Mouse (Mus musculus) cerebellum, adult 2 months (tissue): ENCODE data around the gene Nek5. TPM values are rescaled to one million over a fixed set of nuclear protein-coding genes. Genes with fewer than 3 reads are reported as not detected.
A peak's percentile ranks its signal among the peaks of the same experiment; 100 is the strongest.

Source experiments
- DNase-seq, 2 experiments: peaks; one replicate each; pipeline ENCODE4 v3.0.0; 2021
- H3K27ac ChIP-seq: fragments of 200-500 bp; 2 replicates; pipeline ENCODE4 v1.5.1; 2012; ENCODE audit warnings: low read length, control low read depth, inconsistent platforms; ENCODE audit not compliant: insufficient read depth
- H3K27me3 ChIP-seq: fragments of 200-500 bp; 2 replicates; pipeline ENCODE4 v1.6.1; 2012; ENCODE audit warnings: inconsistent platforms, mild to moderate bottlenecking, low read length, moderate library complexity; ENCODE audit not compliant: control insufficient read depth, insufficient read depth
- H3K4me1 ChIP-seq: fragments of 200-500 bp; 2 replicates; pipeline ENCODE4 v1.6.1; 2011; ENCODE audit warnings: low read length; ENCODE audit not compliant: control insufficient read depth, insufficient read depth
- H3K4me3 ChIP-seq: fragments of 200-500 bp; replicated peaks from 2 replicates; pipeline ENCODE3; 2011; ENCODE audit warnings: mild to moderate bottlenecking, low read depth, low read length, control low read depth; ENCODE audit not compliant: insufficient read depth
- CTCF ChIP-seq: fragments of 200-500 bp; IDR thresholded peaks from 2 replicates; pipeline ENCODE4 v1.5.1; 2011; ENCODE audit warnings: low read depth, mild to moderate bottlenecking, control low read depth, low read length, moderate library complexity, borderline replicate concordance; ENCODE audit not compliant: insufficient read depth
- POLR2A ChIP-seq: fragments of 200-500 bp; IDR thresholded peaks from 2 replicates; pipeline ENCODE4 v1.6.1; 2011; ENCODE audit warnings: low read length, control low read depth, borderline replicate concordance; ENCODE audit not compliant: insufficient read depth
- WGBS: fragments of 180-500 bp; shearing (Covaris S2); methylation state at CpG from one replicate; pipeline ENCODE4 v1.1.7; 2018; 5-methylcytosine and 5-hydroxymethylcytosine counted together
- polyA plus RNA-seq: library from polyadenylated mRNA; depleted of rRNA; stranded (reverse); fragments of >200 nt; gene quantifications from 2 replicates; pipeline ENCODE4 v1.2.3, GENCODE M21; 2012; rRNA removed

Gene Nek5
- 0.33 and 0.67 TPM in 2 replicates for polyA plus RNA-seq

DNA sequence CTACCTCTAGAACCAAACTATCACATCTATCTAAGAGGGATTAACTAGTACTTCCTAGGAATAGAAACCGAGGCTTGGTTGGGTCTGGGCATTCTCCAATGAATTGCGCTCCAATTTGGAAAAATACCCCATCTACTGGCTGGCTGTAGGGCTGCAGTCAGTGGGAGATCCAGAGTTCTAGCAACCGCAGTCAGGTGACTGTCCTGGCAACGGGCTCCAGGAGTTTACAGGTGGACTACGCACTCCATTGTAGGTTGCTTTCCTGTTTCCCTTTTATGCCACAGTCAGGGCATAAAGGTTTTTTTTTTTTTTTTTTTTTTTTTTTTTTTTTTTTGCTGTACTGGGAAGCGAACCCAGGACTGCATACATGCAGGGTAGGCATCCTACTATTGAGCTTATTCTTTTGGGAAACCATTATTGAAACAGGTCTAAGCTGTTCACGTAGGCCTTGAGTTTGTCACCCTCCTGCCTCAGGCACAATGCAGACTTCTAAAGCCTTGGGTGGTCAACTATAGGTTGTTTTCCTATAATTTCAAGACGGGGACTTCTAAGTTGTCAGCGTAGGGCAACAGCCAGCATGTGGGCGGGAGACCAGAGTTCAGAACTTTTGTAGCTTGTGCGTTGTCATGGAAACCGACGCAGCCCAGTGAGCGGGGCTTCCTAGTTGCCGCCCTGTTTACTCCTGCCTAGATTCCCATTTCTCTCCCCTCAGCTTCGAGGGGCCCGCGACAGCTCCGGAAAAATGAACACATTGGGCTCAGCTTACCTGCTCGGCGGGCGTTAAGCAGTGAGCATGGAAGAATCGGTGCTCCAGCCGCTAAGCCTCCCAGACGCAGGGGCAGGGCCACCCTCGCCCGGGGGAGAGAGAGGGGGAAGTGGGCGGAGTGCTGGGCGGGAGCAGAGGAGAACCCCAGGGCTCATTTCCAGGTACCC, at the start of gene Nek5:
TSS of gene Nek5 (minus strand) at position 834 of the 933 bp plus-strand sequence.
- Histone ChIP-seq H3K4me1 (no peaks in the 10 kb centered on the region), H3K4me3 (peak within 1 kb of the TSS; percentile 1), H3K27me3 (no peaks in the 10 kb centered on the region), H3K27ac (no peak within 1 kb of the TSS)
- 3% methylated on average over 29 of the region's 29 CpGs for WGBS
- DNase-seq = no peak
- TF ChIP-seq CTCF (peak; percentile 36; the same call in 1 of the 2 replicates), POLR2A (no peak)

DNA sequence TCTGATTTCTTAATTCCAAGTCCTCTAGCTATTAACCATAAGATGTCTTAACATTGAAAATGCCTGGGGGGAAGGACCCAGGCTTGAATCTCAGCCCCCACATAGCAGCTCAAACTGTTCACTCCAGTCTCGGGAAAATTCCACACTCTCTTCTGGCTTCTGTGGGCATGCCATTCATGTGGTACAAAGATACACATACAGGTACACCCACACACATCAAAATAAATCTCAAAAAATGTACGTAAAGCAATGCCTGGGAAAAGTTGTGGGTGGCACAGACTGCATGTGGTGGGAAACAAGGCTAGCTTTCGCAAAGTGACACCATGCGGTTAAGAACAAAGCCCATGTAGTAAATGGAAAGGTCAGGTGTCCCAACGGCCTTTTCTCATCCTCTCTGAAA, 44.3 kb upstream of the Nek5 start:
- DNase-seq = no peak
- no peak for TF ChIP-seq POLR2A
- no peak for TF ChIP-seq CTCF
- Histone ChIP-seq H3K27ac (no peak overlapping the region), H3K4me1 (peaks cover 5% of the 10 kb centered on the region), H3K27me3 (no peaks in the 10 kb centered on the region), H3K4me3 (no peak overlapping the region)
- 88% methylated on average over 5 of the region's 5 CpGs for WGBS

DNA sequence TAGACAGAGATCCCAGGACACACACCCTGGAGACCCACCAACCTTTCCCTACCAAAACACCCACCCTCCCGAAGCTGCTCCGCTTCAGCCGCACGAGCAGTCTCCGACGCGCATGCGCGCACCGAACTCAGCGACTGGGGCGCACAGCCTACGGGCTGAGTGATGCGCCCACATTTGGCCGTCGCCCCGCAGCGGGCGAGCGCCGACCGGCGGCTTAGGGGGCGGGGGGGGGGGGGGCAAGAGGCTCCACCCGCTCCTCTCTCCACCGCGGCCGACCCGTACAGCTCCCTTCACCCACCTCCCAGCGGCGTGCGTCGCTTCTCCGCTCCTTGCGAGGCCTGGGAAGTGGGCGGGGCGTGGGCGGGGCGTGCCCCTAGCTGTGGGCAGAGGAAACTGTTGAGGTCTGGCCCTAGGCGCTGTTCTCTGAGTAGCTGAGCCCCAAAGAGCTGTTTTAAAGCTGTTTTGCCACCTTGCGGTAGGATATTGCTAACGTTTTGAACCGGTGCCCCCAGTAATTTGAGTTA, 41.3 kb upstream of the Nek5 start, which contains the start of gene Nek3:
TSS of gene Nek3 (minus strand) at position 356 of the 524 bp plus-strand sequence.
- peak; percentile 82 for TF ChIP-seq POLR2A
- TF ChIP-seq CTCF = peak; percentile 53

DNA sequence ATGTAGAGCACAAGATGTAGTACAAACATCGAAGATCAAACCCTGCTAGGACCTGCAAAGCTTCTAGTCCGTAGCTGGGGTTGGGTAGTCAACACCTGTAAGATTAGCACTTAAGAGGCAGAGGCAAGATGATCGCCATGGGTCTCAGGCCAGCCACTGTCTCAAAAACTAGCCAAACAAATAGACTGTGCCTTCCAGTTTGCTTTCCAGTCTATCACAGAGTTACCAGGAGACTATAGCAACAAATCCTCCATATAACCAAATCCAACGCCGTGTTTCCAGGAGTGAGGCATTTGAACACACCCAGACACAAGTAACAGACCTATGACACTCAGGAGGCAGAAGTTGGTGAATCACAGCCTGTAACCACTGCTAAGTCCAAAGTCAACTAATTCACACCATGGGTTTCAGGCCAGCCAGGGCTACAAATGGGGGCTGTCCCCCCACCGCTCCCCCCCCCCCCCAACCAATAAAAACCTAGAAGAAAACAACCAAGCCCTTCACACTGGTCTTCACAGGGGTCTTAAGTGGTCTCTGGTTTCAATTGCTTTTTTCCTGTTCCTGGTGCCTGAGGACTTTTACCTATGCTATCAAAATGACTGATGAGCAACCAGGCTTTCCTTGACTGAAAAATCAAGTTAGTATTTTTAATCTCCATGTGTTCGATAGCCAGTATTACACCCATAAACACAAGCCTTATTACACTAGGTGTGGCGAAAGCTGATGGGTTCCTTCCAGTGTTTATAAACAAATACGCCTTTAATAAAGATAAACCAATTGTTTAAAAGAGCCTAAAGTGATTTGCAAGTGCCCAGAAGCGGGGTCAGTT, 40.6 kb upstream of the Nek5 start:
- no peak for TF ChIP-seq CTCF
- TF ChIP-seq POLR2A = no peak
- Histone ChIP-seq H3K4me1 (peaks cover 5% of the 10 kb centered on the region), H3K4me3 (peak overlapping the region; percentile 66), H3K27me3 (no peaks in the 10 kb centered on the region), H3K27ac (no peak overlapping the region)
- 46% methylated on average over 10 of the region's 10 CpGs for WGBS
- peak in 1 of 2 experiments; percentile 9 for DNase-seq

More for the DNA sequence above, 41.3 kb upstream of the Nek5 start, which contains the start of gene Nek3:
- H3K27me3 ChIP-seq = no peaks in the 10 kb centered on the region
- peaks cover 5% of the 10 kb centered on the region for H3K4me1 ChIP-seq
- H3K27ac ChIP-seq = no peak within 1 kb of the TSS; the same call in 1 of the 2 replicates
- H3K4me3 ChIP-seq = peak within 1 kb of the TSS; percentile 66
- 1% methylated on average over 42 of the region's 43 CpGs for WGBS
- peak; percentile 87 to 90 for DNase-seq

DNA sequence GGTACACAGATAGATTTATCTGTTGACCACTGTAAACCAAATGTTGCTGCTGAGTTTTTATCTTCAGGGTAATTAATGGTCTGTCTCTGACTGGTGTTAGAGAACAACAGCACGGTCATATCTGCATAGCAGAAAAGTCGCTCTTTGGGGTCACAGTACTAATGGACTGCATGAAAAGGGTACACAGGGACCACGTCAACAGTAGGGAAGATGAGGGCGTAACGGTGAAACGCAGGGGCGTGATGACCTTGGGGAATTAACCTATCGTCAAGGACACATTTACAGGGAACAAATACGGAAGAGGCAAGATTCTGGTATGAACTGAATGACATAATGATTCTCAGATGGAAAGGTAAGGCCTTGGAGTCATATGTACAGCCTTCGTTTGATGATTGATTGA, 39.6 kb upstream of the Nek5 start:
- Histone ChIP-seq H3K27me3 (no peaks in the 10 kb centered on the region), H3K27ac (no peak overlapping the region), H3K4me1 (peaks cover 5% of the 10 kb centered on the region), H3K4me3 (no peak overlapping the region)
- DNase-seq = no peak
- TF ChIP-seq POLR2A = no peak
- no peak for TF ChIP-seq CTCF
- WGBS = 97% methylated on average over 10 of the region's 10 CpGs

DNA sequence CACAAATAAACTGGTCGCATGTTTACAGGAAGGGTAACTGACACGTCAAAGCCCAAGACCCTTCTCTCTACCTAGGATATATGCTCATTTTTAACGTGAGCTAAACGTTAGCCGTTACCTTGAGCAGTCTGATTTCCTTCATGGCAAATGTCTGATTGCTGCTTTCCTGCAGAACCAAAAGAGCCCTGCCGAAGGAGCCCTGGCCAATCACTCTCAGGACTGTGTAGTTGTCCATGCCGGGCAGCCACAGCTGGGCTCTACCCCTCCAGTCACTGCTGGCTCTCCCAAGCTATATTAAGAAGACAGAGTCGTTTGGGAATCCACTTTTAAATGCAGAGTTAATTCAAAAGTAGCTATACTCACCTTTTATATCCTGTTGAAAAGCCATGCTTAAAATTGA, 37.4 kb upstream of the Nek5 start:
- WGBS = 88% methylated on average over 8 of the region's 8 CpGs
- H3K27me3 ChIP-seq = no peaks in the 10 kb centered on the region
- H3K4me3 ChIP-seq = no peak overlapping the region
- TF ChIP-seq CTCF = no peak
- TF ChIP-seq POLR2A = no peak
- H3K27ac ChIP-seq = no peak overlapping the region
- H3K4me1 ChIP-seq = peaks cover 5% of the 10 kb centered on the region
- no peak for DNase-seq

DNA sequence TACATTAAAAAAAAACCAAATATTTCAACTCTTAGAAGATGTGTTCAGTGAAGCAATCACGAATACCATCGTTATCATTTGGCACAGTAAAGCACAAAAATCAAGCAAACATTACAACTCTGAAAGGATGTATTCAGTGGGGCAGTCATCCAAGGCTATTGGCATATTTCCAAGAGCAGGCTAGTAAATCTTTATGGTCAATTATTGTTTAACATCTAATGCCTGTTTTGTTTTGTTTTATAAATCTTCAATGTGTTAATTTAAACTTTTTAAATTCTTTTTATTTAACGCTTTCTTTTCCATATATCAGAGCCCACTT, 25.5 kb upstream of the Nek5 start:
- Histone ChIP-seq H3K27ac (no peak overlapping the region), H3K4me3 (no peak overlapping the region), H3K4me1 (no peaks in the 10 kb centered on the region; the same call in 1 of the 2 replicates), H3K27me3 (no peaks in the 10 kb centered on the region)
- no peak for DNase-seq
- no peak for TF ChIP-seq CTCF
- no peak for TF ChIP-seq POLR2A
- 30% methylated on average over 3 of the region's 3 CpGs for WGBS
